Mouse (Mus musculus): ENCODE data around the gene Cmtm7. TPM values are rescaled to one million over a fixed set of nuclear protein-coding genes. Genes with fewer than 3 reads are reported as not detected.
A peak's percentile ranks its signal among the peaks of the same experiment; 100 is the strongest.

The Cmtm7 gene
- 237 and 317 TPM in 2 replicates for polyA plus RNA-seq (2012; rRNA removed)

GRCm38 (mm10) chr9:114781526-114782212 is at the start of gene Cmtm7:
TSS of gene Cmtm7 (minus strand) at chr9:114781856.
- TF ChIP-seq POLR2A (IDR thresholded peaks at IDR 0.05; ENCODE audit: low read depth, low read length) (0 out of 2 replicates have a peak, but pooled peaks have one; percentile 18), CTCF (IDR thresholded peaks at IDR 0.05; ENCODE audit: extremely low read depth, insufficient read depth, insufficient read length, insufficient replicate concordance) (no peak)
- WGBS: under 1% methylated on average over 54 of the region's 54 CpGs
- Histone ChIP-seq H3K27me3 (ENCODE audit: control insufficient read depth, insufficient read depth, low read length) (no peaks in the 10 kb centered on the region), H3K4me3 (ENCODE audit: extremely low read depth, insufficient read depth, insufficient read length) (peak within 1 kb of the TSS; percentile 95), H3K4me1 (ENCODE audit: control insufficient read depth, insufficient read depth, insufficient read length) (peaks cover 20% of the 10 kb centered on the region), H3K36me3 (ENCODE audit: control insufficient read depth, insufficient read depth, low read length) (no peaks in the 10 kb centered on the region), H3K27ac (ENCODE audit: insufficient read depth, low read length) (peak within 1 kb of the TSS; percentile 97)
- DNase-seq (ENCODE audit: low read depth in 1 of 2, low spot score in 2 of 2): peak; percentile 52 to 73

GRCm38 (mm10) chr9:114830351-114830750 is 48.7 kb upstream of the Cmtm7 start:
- Histone ChIP-seq H3K4me1 (ENCODE audit: control insufficient read depth, insufficient read depth, insufficient read length) (no peaks in the 10 kb centered on the region; the same call in 1 of the 2 replicates), H3K27ac (ENCODE audit: insufficient read depth, low read length) (no peak overlapping the region), H3K4me3 (ENCODE audit: extremely low read depth, insufficient read depth, insufficient read length) (no peak overlapping the region), H3K27me3 (ENCODE audit: control insufficient read depth, insufficient read depth, low read length) (no peaks in the 10 kb centered on the region), H3K36me3 (ENCODE audit: control insufficient read depth, insufficient read depth, low read length) (no peaks in the 10 kb centered on the region)
- DNase-seq (ENCODE audit: low read depth in 1 of 2, low spot score in 2 of 2): no peak
- WGBS: 77% methylated on average over 7 of the region's 7 CpGs
- TF ChIP-seq CTCF (IDR thresholded peaks at IDR 0.05; ENCODE audit: extremely low read depth, insufficient read depth, insufficient read length, insufficient replicate concordance) (no peak), POLR2A (IDR thresholded peaks at IDR 0.05; ENCODE audit: low read depth, low read length) (no peak)

GRCm38 (mm10) chr9:114829669-114830068 is 48.0 kb upstream of the Cmtm7 start:
- H3K4me1 ChIP-seq (ENCODE audit: control insufficient read depth, insufficient read depth, insufficient read length): no peaks in the 10 kb centered on the region; the same call in 1 of the 2 replicates
- H3K36me3 ChIP-seq (ENCODE audit: control insufficient read depth, insufficient read depth, low read length): no peaks in the 10 kb centered on the region
- no peak for TF ChIP-seq CTCF (IDR thresholded peaks at IDR 0.05; ENCODE audit: extremely low read depth, insufficient read depth, insufficient read length, insufficient replicate concordance)
- TF ChIP-seq POLR2A (IDR thresholded peaks at IDR 0.05; ENCODE audit: low read depth, low read length): no peak
- no peak overlapping the region for H3K27ac ChIP-seq (ENCODE audit: insufficient read depth, low read length)
- no peak overlapping the region for H3K4me3 ChIP-seq (ENCODE audit: extremely low read depth, insufficient read depth, insufficient read length)
- WGBS: 92% methylated on average over 8 of the region's 8 CpGs
- H3K27me3 ChIP-seq (ENCODE audit: control insufficient read depth, insufficient read depth, low read length): no peaks in the 10 kb centered on the region
- no peak for DNase-seq (ENCODE audit: low read depth in 1 of 2, low spot score in 2 of 2)

GRCm38 (mm10) chr9:114828377-114828776 is 46.7 kb upstream of the Cmtm7 start:
- no peaks in the 10 kb centered on the region; the same call in 1 of the 2 replicates for H3K4me1 ChIP-seq (ENCODE audit: control insufficient read depth, insufficient read depth, insufficient read length)
- TF ChIP-seq POLR2A (IDR thresholded peaks at IDR 0.05; ENCODE audit: low read depth, low read length): no peak
- no peak for TF ChIP-seq CTCF (IDR thresholded peaks at IDR 0.05; ENCODE audit: extremely low read depth, insufficient read depth, insufficient read length, insufficient replicate concordance)
- no peaks in the 10 kb centered on the region for H3K27me3 ChIP-seq (ENCODE audit: control insufficient read depth, insufficient read depth, low read length)
- no peaks in the 10 kb centered on the region for H3K36me3 ChIP-seq (ENCODE audit: control insufficient read depth, insufficient read depth, low read length)
- no peak for DNase-seq (ENCODE audit: low read depth in 1 of 2, low spot score in 2 of 2)
- H3K4me3 ChIP-seq (ENCODE audit: extremely low read depth, insufficient read depth, insufficient read length): no peak overlapping the region
- 94% methylated on average over 6 of the region's 6 CpGs for WGBS
- H3K27ac ChIP-seq (ENCODE audit: insufficient read depth, low read length): no peak overlapping the region

GRCm38 (mm10) chr9:114827242-114827852 is 45.7 kb upstream of the Cmtm7 start:
- Histone ChIP-seq H3K27ac (ENCODE audit: insufficient read depth, low read length) (no peak overlapping the region), H3K4me3 (ENCODE audit: extremely low read depth, insufficient read depth, insufficient read length) (no peak overlapping the region), H3K36me3 (ENCODE audit: control insufficient read depth, insufficient read depth, low read length) (no peaks in the 10 kb centered on the region), H3K4me1 (ENCODE audit: control insufficient read depth, insufficient read depth, insufficient read length) (no peaks in the 10 kb centered on the region; the same call in 1 of the 2 replicates), H3K27me3 (ENCODE audit: control insufficient read depth, insufficient read depth, low read length) (no peaks in the 10 kb centered on the region)
- WGBS: 88% methylated on average over 1 of the region's 1 CpGs
- no peak for DNase-seq (ENCODE audit: low read depth in 1 of 2, low spot score in 2 of 2)
- TF ChIP-seq CTCF (IDR thresholded peaks at IDR 0.05; ENCODE audit: extremely low read depth, insufficient read depth, insufficient read length, insufficient replicate concordance) (no peak), POLR2A (IDR thresholded peaks at IDR 0.05; ENCODE audit: low read depth, low read length) (no peak)

- Histone ChIP-seq H3K4me1 (ENCODE audit: control insufficient read depth, insufficient read depth, insufficient read length) (no peaks in the 10 kb centered on the region; the same call in 1 of the 2 replicates), H3K4me3 (ENCODE audit: extremely low read depth, insufficient read depth, insufficient read length) (no peak overlapping the region), H3K27me3 (ENCODE audit: control insufficient read depth, insufficient read depth, low read length) (no peaks in the 10 kb centered on the region), H3K36me3 (ENCODE audit: control insufficient read depth, insufficient read depth, low read length) (no peaks in the 10 kb centered on the region), H3K27ac (ENCODE audit: insufficient read depth, low read length) (no peak overlapping the region)
- 91% methylated on average over 7 of the region's 7 CpGs for WGBS
- TF ChIP-seq CTCF (IDR thresholded peaks at IDR 0.05; ENCODE audit: extremely low read depth, insufficient read depth, insufficient read length, insufficient replicate concordance) (no peak), POLR2A (IDR thresholded peaks at IDR 0.05; ENCODE audit: low read depth, low read length) (no peak)
- DNase-seq (ENCODE audit: low read depth in 1 of 2, low spot score in 2 of 2): no peak
These were observed 42.5 kb upstream of the Cmtm7 start for GRCm38 (mm10) chr9:114824166-114824565.
